Mouse (Mus musculus) embryo, embryonic 10 days (tissue): ENCODE results near the gene Sbpl.

Experiments
- DNase-seq: peaks from one replicate; pipeline ENCODE4 v3.0.0-alpha.2; 2015; ENCODE audit warnings: low spot score

Gene Sbpl

GRCm38 (mm10) chr17:23955174-23955573, at the start of gene Sbpl:
Sbpl (minus strand) TSS chr17:23955274.
- DNase-seq, result no peak

- DNase-seq, result no peak
Measured at GRCm38 (mm10) chr17:24004071-24004665, 49.1 kb upstream of the Sbpl start.

- no peak for DNase-seq
Measured at GRCm38 (mm10) chr17:24000404-24000803, 45.3 kb upstream of the Sbpl start.

- DNase-seq, result no peak
Measured at GRCm38 (mm10) chr17:23998383-23998782, 43.3 kb upstream of the Sbpl start.

GRCm38 (mm10) chr17:23997901-23998300, 42.8 kb upstream of the Sbpl start, which contains the start of gene Prss22:
Prss22 (minus strand) TSS chr17:23998100.
- DNase-seq, result no peak

GRCm38 (mm10) chr17:23995421-23995820, 40.3 kb upstream of the Sbpl start:
- no peak for DNase-seq

- DNase-seq, result no peak
Measured at GRCm38 (mm10) chr17:23994667-23995066, 39.6 kb upstream of the Sbpl start.

- peak; percentile 85 for DNase-seq
Measured at GRCm38 (mm10) chr17:23993559-23994428, 38.7 kb upstream of the Sbpl start.

GRCm38 (mm10) chr17:23992789-23993553, 37.9 kb upstream of the Sbpl start:
- no peak for DNase-seq

- no peak for DNase-seq
Measured at GRCm38 (mm10) chr17:23989802-23990201, 34.7 kb upstream of the Sbpl start.

- no peak for DNase-seq
Measured at GRCm38 (mm10) chr17:23984989-23985388, 29.9 kb upstream of the Sbpl start.

- peak; percentile 31 for DNase-seq
Measured at GRCm38 (mm10) chr17:23982912-23983311, 27.8 kb upstream of the Sbpl start.

- DNase-seq, result no peak
Measured at GRCm38 (mm10) chr17:23980297-23980909, 25.3 kb upstream of the Sbpl start, which contains the start of gene Prss30. Prss30 (minus strand) TSS chr17:23980566.

- no peak for DNase-seq
Measured at GRCm38 (mm10) chr17:23979471-23979870, 24.4 kb upstream of the Sbpl start.

GRCm38 (mm10) chr17:23976665-23977064, 21.6 kb upstream of the Sbpl start:
- DNase-seq, result no peak

- DNase-seq, result no peak
Measured at GRCm38 (mm10) chr17:23971315-23971714, 16.2 kb upstream of the Sbpl start.

- DNase-seq, result peak; percentile 79
Measured at GRCm38 (mm10) chr17:23969231-23969630, 14.2 kb upstream of the Sbpl start.

GRCm38 (mm10) chr17:23968780-23969179, 13.7 kb upstream of the Sbpl start:
- no peak for DNase-seq

GRCm38 (mm10) chr17:23966658-23967401, 11.8 kb upstream of the Sbpl start:
- DNase-seq, result no peak

GRCm38 (mm10) chr17:23965805-23966425, 10.8 kb upstream of the Sbpl start:
- no peak for DNase-seq

- DNase-seq, result no peak
Measured at GRCm38 (mm10) chr17:23961573-23962122, 6.6 kb upstream of the Sbpl start.
